Mouse (Mus musculus): ENCODE results near the gene Hmx2.

GRCm38 (mm10) chr7:131542115-131542871 is 6.3 kb upstream of the Hmx2 start, which contains the start of gene Hmx3:
- TF ChIP-seq MAFK (IDR thresholded peaks at IDR 0.05; ENCODE audit: insufficient replicate concordance, low read length) (no peak), CTCF (conservative IDR thresholded peaks at IDR 0.05 in 1 of 2, IDR thresholded peaks at IDR 0.05 in 1 of 2; ENCODE audit: low read depth in 2 of 2, low read length in 2 of 2) (no peak), ELF1 (IDR thresholded peaks at IDR 0.05; ENCODE audit: low read depth, low read length) (no peak)
